Mouse (Mus musculus): ENCODE measurements around the gene Dgkb.

Dgkb gene

DNA sequence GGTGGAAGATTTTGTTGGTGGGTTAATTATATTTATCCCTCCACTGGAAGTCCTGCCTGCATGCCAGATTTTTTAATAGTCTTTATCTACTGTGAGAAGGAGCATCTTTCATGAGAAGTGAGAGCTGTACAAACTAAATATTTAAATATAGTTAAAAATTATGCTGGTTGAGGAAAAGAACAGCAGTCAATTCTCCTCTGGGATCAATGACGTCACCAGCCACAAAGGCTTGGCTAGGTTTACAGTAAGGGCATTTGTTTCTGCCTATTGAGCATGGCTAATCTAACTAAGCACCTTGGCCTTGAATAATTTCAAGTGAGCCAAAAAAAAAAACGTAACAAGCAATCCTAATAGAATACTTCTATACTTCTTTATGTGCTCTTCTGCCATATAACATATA is 554.1 kb downstream of the Dgkb start:
- DNase-seq (ENCODE audit: low read depth): no peak

GRCm38 (mm10) chr12:38374159-38374558 is 556.6 kb downstream of the Dgkb start:
- no peak for DNase-seq (ENCODE audit: low read depth)

- DNase-seq (ENCODE audit: low read depth): no peak
Observed at GRCm38 (mm10) chr12:38385942-38386341, 568.4 kb downstream of the Dgkb start.

- DNase-seq (ENCODE audit: low read depth): no peak
Observed at GRCm38 (mm10) chr12:38386991-38387390, 569.5 kb downstream of the Dgkb start.

DNA sequence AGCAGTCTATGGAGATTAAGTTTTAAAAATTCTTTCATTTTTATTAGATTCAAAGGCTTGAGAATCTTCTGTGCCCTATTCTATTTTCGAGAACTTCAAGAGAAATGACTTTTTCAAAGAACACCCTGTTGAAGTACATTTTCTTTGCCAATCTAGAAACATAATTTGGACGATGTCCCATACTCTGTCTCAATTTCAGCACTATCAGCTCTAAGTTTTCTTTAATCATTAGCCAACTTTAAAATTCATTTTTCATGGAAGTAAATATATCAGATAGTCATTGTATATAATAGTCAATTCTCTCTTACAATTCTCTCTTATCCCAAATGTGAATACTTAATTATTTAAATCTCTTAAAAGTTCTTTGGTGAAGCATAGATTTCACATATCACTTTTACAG is 570.1 kb downstream of the Dgkb start:
- DNase-seq (ENCODE audit: low read depth): no peak

DNA sequence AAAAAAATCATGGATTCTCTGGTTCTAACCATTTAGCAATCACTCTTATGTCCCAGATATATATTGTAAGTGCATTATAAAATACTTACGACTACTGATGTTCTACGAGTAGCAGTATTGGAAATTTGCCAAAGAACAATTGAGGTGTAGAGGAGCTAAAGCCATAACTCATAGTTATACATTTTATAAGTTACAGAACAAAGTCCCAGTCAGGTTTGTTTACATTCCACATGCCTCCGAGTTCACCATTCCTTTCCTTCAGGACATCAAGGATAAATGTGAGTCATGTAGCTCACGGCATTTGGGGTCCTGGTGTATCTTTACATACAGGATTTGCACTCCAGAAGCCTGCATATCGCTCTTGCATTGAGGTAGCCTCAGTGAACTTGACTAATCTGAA is 570.7 kb downstream of the Dgkb start:
- DNase-seq (ENCODE audit: low read depth): no peak

- DNase-seq (ENCODE audit: low read depth): no peak
Observed at GRCm38 (mm10) chr12:38397754-38398312, 580.3 kb downstream of the Dgkb start.

DNA sequence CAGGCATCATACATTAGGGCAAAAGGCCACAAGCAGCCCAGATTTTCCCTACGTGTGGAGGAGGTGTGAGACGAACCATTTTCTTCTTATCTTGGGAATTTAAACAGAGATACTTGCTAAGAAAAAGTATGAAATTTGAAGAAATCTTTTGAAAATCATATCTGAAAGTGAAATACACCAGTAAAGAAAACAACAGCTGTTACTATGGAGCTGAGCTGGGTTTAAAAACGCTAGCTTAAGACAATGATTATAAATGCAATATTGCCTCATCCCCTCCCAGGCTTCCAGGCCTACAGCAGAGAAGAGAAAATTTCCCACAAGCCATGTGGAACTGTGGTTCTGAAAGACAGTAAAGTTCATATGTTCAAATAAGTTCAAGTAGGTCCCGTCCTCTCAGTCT is 582.6 kb downstream of the Dgkb start:
- DNase-seq (ENCODE audit: low read depth): no peak

- no peak for DNase-seq (ENCODE audit: low read depth)
Observed at GRCm38 (mm10) chr12:38435364-38436130, 618.0 kb downstream of the Dgkb start.

GRCm38 (mm10) chr12:38436131-38436436 is 618.6 kb downstream of the Dgkb start:
- no peak for DNase-seq (ENCODE audit: low read depth)

GRCm38 (mm10) chr12:38450323-38451087 is 633.0 kb downstream of the Dgkb start:
- DNase-seq (ENCODE audit: low read depth): no peak

DNA sequence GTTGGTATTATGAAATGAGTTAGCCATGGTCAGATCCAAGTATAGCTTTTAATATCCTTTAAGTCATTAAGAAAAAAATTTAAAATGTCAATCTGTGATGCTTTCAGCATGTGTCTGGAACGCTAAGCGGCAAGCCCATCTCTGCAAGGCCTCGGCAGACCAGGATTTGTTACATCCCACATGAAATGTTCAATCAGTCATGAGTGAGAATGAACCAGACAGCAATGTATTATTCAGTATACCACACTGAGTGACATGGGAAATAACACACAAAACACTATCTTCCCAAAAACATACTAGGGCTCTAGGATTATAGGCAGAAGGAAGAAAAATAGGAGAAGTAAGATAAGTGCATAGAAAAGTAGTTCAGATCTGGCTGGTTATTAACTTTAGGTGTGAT is 634.2 kb downstream of the Dgkb start:
- DNase-seq (ENCODE audit: low read depth): no peak

DNA sequence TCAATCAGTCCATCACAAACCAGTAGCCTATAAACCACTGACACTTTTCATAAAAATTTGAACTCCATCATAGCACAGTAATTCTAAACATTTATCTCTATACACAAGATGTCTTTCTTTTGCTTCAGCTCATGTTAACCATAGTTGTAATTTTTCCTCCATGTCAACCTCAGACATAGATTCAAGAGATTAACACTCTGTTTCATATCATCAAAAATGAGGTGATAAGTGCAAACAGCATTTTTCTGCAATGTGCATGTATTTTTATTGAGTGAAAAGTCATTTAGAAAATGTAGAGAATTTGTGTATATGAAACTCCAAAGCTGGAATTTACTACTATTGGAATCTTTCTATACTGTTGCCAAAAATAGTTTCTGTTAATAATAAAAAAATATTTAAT is 650.7 kb downstream of the Dgkb start:
- DNase-seq (ENCODE audit: low read depth): no peak

DNA sequence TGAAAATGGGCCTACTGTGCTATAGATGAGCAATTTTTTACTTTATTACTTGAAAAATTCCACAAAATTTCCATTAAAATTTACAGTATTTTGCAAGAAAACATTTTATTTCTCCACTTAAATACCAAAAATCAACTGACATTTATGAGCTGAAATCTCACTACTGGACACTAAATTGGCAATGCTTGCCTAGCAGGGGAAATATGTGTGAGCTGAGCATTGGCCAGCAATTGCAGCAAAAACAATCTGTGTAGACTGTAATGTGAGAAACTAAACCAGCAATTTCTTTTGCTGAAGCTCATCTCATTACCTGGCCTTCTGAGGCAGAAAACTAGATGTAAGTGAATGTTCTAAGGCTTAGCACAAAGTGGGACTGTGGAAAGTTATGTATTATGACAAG is 651.1 kb downstream of the Dgkb start:
- no peak for DNase-seq (ENCODE audit: low read depth)

GRCm38 (mm10) chr12:38497229-38497628 is 679.7 kb downstream of the Dgkb start:
- DNase-seq (ENCODE audit: low read depth): no peak

GRCm38 (mm10) chr12:38500931-38501330 is 683.4 kb downstream of the Dgkb start:
- no peak for DNase-seq (ENCODE audit: low read depth)

DNA sequence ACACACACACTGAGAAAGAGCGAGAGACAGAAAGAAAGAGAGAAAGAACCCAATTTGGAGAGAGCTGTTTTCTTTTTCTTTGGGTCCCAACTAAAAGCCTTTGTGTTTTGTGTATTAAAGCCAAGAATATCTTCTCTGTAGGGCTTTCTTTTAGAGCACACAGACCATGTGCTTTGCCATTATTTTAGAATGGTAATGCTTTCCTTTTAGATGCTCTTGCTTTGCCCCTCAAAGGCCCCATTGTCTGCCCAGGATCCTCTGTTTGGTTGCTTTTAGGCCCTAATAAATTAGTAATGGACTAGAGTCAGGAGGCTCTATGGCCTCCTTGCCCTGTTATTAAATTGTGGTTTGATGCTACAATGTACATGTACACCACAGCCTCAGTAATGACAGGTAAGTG is 690.7 kb downstream of the Dgkb start:
- DNase-seq (ENCODE audit: low read depth): no peak

GRCm38 (mm10) chr12:38545431-38545830 is 727.9 kb downstream of the Dgkb start:
- DNase-seq (ENCODE audit: low read depth): no peak

GRCm38 (mm10) chr12:38577141-38577540 is 759.6 kb downstream of the Dgkb start:
- no peak for DNase-seq (ENCODE audit: low read depth)

DNA sequence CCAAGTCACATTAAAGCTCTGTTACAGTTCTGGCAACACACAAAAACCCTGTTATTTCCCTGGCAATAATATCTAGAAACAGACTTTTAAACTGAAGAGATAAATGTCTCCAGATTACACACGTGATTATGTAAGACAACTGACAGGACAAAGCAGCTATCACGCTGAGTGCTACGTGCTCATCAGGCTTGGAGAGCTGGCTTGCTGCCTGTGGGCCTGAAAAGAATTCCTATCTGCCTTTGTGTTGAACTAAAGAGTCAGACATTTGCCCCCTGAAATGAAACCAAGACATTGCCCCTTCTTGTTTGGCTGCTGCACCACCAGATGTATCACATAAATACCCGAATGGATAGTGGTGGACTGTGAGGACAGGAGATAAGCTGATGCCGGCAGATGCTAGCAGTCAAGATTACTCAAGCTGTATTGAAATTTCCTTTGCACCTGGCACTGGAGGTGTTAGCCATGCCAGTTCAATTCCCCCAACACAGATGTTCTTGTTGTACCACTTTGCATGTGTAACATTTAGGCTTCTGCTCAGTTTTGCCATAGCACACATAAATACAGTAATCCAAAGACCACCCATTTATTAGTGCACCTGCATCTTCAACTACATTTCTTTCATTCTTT is 761.8 kb downstream of the Dgkb start:
- DNase-seq (ENCODE audit: low read depth): no peak

- no peak for DNase-seq (ENCODE audit: low read depth)
Observed at GRCm38 (mm10) chr12:38586368-38586865, 768.9 kb downstream of the Dgkb start.

DNA sequence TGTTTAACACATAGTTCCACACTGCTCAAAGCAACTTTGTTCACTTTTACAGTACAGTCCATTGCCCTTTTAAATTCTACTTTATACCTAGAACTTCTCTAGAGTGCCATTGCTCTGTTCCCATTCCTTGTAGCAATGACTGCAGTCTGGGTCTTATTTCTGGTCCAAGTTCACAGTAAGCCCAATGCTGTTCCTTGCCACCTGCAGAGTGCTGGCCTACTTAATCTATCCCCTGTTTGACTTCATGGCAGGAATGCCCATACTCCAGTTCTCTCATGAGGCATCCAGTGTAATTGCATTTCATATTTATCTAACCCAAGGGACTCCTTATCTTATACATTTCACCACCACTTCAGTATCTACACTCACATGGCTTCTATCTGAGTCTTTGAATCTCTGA is 772.4 kb downstream of the Dgkb start:
- no peak for DNase-seq (ENCODE audit: low read depth)

- DNase-seq (ENCODE audit: low read depth): no peak
Observed at GRCm38 (mm10) chr12:38593653-38594052, 776.1 kb downstream of the Dgkb start.
